Mouse (Mus musculus): ENCODE results near the gene Gm20721. TPM values are rescaled to one million over a fixed set of nuclear protein-coding genes. Genes with fewer than 3 reads are reported as not detected.

Gm20721 gene
- polyA plus RNA-seq, 1 experiment: 0.40 TPM

DNA sequence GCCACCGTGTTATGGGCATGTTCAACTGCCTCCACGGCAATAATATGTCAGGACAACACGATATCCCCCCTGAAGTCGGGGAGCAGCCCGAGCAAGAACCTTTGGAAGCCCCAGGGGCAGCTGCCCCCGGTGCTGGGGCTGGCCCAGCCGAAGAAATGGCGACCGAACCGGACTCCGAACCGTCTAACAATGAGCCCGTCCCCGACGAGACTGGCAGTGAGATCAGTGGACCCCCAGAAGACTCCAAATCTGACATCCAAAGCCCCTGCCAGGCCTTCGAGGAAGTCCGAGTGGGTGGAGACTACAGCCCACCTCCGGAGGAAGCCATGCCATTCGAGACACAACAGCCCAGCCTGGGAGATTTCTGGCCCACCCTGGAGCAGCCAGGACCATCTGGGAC is 48.7 kb downstream of the Gm20721 start:
- H3K27me3 ChIP-seq (ENCODE audit: control insufficient read depth, insufficient read depth, low read length, poor library complexity, severe bottlenecking): 0 out of 2 replicates have a peak, but pooled peaks cover 2% of the 10 kb centered on the region
- no peak overlapping the region for H3K27ac ChIP-seq (ENCODE audit: insufficient read depth, low read length)
- H3K9ac ChIP-seq (ENCODE audit: low read depth, poor library complexity, severe bottlenecking): no peak overlapping the region
- H3K36me3 ChIP-seq (ENCODE audit: control insufficient read depth, insufficient read depth, low read length, poor library complexity, severe bottlenecking): peaks cover 2% of the 10 kb centered on the region; the same call in 1 of the 2 replicates
- TF ChIP-seq CTCF (IDR thresholded peaks at IDR 0.05; ENCODE audit: low read depth, low read length) (no peak), EP300 (IDR thresholded peaks at IDR 0.05; ENCODE audit: insufficient read depth, low read depth, low read length) (no peak), POLR2A (IDR thresholded peaks at IDR 0.05; ENCODE audit: insufficient read depth, low read length) (no peak)
- H3K4me1 ChIP-seq (ENCODE audit: control insufficient read depth, insufficient read depth, low read length): no peaks in the 10 kb centered on the region
- no peak overlapping the region for H3K4me3 ChIP-seq (ENCODE audit: low read depth, low read length)
- H3K9me3 ChIP-seq (replicated peaks; ENCODE audit: control insufficient read depth, insufficient read depth, low read length, poor library complexity, severe bottlenecking): peaks cover 24% of the 10 kb centered on the region

GRCm38 (mm10) chr2:174297086-174297571 is 49.4 kb downstream of the Gm20721 start:
- H3K9me3 ChIP-seq (replicated peaks; ENCODE audit: control insufficient read depth, insufficient read depth, low read length, poor library complexity, severe bottlenecking): peaks cover 24% of the 10 kb centered on the region
- 0 out of 2 replicates have a peak, but pooled peaks cover 2% of the 10 kb centered on the region for H3K27me3 ChIP-seq (ENCODE audit: control insufficient read depth, insufficient read depth, low read length, poor library complexity, severe bottlenecking)
- H3K27ac ChIP-seq (ENCODE audit: insufficient read depth, low read length): no peak overlapping the region
- no peaks in the 10 kb centered on the region for H3K4me1 ChIP-seq (ENCODE audit: control insufficient read depth, insufficient read depth, low read length)
- H3K9ac ChIP-seq (ENCODE audit: low read depth, poor library complexity, severe bottlenecking): no peak overlapping the region
- peaks cover 2% of the 10 kb centered on the region; the same call in 1 of the 2 replicates for H3K36me3 ChIP-seq (ENCODE audit: control insufficient read depth, insufficient read depth, low read length, poor library complexity, severe bottlenecking)
- no peak for TF ChIP-seq EP300 (IDR thresholded peaks at IDR 0.05; ENCODE audit: insufficient read depth, low read depth, low read length)
- TF ChIP-seq CTCF (IDR thresholded peaks at IDR 0.05; ENCODE audit: low read depth, low read length): peak; percentile 27
- TF ChIP-seq POLR2A (IDR thresholded peaks at IDR 0.05; ENCODE audit: insufficient read depth, low read length): no peak
- peak overlapping the region; percentile 39 for H3K4me3 ChIP-seq (ENCODE audit: low read depth, low read length)

GRCm38 (mm10) chr2:174295900-174296465 is 50.5 kb downstream of the Gm20721 start:
- Histone ChIP-seq H3K4me1 (ENCODE audit: control insufficient read depth, insufficient read depth, low read length) (no peaks in the 10 kb centered on the region), H3K9ac (ENCODE audit: low read depth, poor library complexity, severe bottlenecking) (peak overlapping the region; percentile 9), H3K9me3 (replicated peaks; ENCODE audit: control insufficient read depth, insufficient read depth, low read length, poor library complexity, severe bottlenecking) (peaks cover 24% of the 10 kb centered on the region), H3K27ac (ENCODE audit: insufficient read depth, low read length) (peak overlapping the region; percentile 9; the same call in 1 of the 2 replicates), H3K27me3 (ENCODE audit: control insufficient read depth, insufficient read depth, low read length, poor library complexity, severe bottlenecking) (0 out of 2 replicates have a peak, but pooled peaks cover 2% of the 10 kb centered on the region), H3K36me3 (ENCODE audit: control insufficient read depth, insufficient read depth, low read length, poor library complexity, severe bottlenecking) (peaks cover 6% of the 10 kb centered on the region), H3K4me3 (ENCODE audit: low read depth, low read length) (peak overlapping the region; percentile 60)
- TF ChIP-seq EP300 (IDR thresholded peaks at IDR 0.05; ENCODE audit: insufficient read depth, low read depth, low read length) (no peak), CTCF (IDR thresholded peaks at IDR 0.05; ENCODE audit: low read depth, low read length) (no peak), POLR2A (IDR thresholded peaks at IDR 0.05; ENCODE audit: insufficient read depth, low read length) (no peak)

GRCm38 (mm10) chr2:174295175-174295899 is 51.2 kb downstream of the Gm20721 start:
- Histone ChIP-seq H3K27me3 (ENCODE audit: control insufficient read depth, insufficient read depth, low read length, poor library complexity, severe bottlenecking) (0 out of 2 replicates have a peak, but pooled peaks cover 2% of the 10 kb centered on the region), H3K9ac (ENCODE audit: low read depth, poor library complexity, severe bottlenecking) (peak overlapping the region; percentile 89), H3K36me3 (ENCODE audit: control insufficient read depth, insufficient read depth, low read length, poor library complexity, severe bottlenecking) (peaks cover 6% of the 10 kb centered on the region), H3K4me3 (ENCODE audit: low read depth, low read length) (peak overlapping the region; percentile 74), H3K4me1 (ENCODE audit: control insufficient read depth, insufficient read depth, low read length) (no peaks in the 10 kb centered on the region), H3K9me3 (replicated peaks; ENCODE audit: control insufficient read depth, insufficient read depth, low read length, poor library complexity, severe bottlenecking) (peaks cover 24% of the 10 kb centered on the region), H3K27ac (ENCODE audit: insufficient read depth, low read length) (peak overlapping the region; percentile 44)
- TF ChIP-seq CTCF (IDR thresholded peaks at IDR 0.05; ENCODE audit: low read depth, low read length) (no peak), EP300 (IDR thresholded peaks at IDR 0.05; ENCODE audit: insufficient read depth, low read depth, low read length) (0 out of 2 replicates have a peak, but pooled peaks have one; percentile 9), POLR2A (IDR thresholded peaks at IDR 0.05; ENCODE audit: insufficient read depth, low read length) (no peak)

- Histone ChIP-seq H3K9me3 (replicated peaks; ENCODE audit: control insufficient read depth, insufficient read depth, low read length, poor library complexity, severe bottlenecking) (peaks cover 21% of the 10 kb centered on the region), H3K4me3 (ENCODE audit: low read depth, low read length) (peak overlapping the region; percentile 74), H3K9ac (ENCODE audit: low read depth, poor library complexity, severe bottlenecking) (peak overlapping the region; percentile 89), H3K27me3 (ENCODE audit: control insufficient read depth, insufficient read depth, low read length, poor library complexity, severe bottlenecking) (0 out of 2 replicates have a peak, but pooled peaks cover 2% of the 10 kb centered on the region), H3K36me3 (ENCODE audit: control insufficient read depth, insufficient read depth, low read length, poor library complexity, severe bottlenecking) (peaks cover 6% of the 10 kb centered on the region), H3K27ac (ENCODE audit: insufficient read depth, low read length) (peak overlapping the region; percentile 44), H3K4me1 (ENCODE audit: control insufficient read depth, insufficient read depth, low read length) (no peaks in the 10 kb centered on the region)
- no peak for TF ChIP-seq POLR2A (IDR thresholded peaks at IDR 0.05; ENCODE audit: insufficient read depth, low read length)
- TF ChIP-seq CTCF (IDR thresholded peaks at IDR 0.05; ENCODE audit: low read depth, low read length): no peak
- no peak for TF ChIP-seq EP300 (IDR thresholded peaks at IDR 0.05; ENCODE audit: insufficient read depth, low read depth, low read length)
These were observed 52.1 kb downstream of the Gm20721 start for GRCm38 (mm10) chr2:174294457-174294856.

All from ES-Bruce4 (cell line).